Mouse (Mus musculus): ENCODE measurements around the gene Myocos.

DNA sequence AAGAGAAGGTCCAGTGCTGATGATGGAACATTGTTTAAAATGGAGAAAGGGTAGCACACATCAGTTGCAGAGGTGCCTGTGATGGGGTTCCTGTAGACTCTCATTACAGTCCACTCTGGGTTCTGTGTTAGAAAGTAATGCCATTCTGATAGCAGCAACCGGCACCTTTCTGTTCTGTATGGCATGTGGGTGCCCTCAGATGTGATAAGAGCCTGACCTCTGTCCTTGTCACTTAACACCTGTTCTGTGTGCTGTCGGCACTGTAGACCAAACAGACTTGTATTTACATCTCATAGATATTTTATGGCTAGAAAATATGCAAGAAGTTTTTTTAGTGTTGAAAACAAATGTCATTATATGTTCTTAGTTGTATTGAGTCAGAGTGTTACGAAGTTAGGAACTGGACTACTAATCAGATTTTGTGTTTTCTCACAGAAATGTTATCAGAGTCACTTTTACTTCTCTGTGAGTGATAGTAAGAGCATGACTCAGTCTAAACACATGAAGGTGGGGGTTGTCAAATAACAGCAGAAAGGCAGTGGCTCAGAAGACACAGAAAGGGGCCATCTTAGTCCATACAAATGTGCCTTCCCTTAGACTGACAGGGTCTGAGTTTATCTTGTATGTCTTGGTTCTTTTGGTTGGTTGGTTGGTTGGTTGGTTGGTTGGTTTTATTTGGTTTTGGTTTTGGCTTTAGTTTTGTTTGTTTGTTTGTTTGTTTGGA is 60.5 kb downstream of the Myocos start:
- TF ChIP-seq CTCF (IDR thresholded peaks at IDR 0.05; ENCODE audit: low read depth), result no peak
- TF ChIP-seq EP300 (IDR thresholded peaks at IDR 0.05; ENCODE audit: low read depth), result no peak
